Mouse (Mus musculus) gastrocnemius, postnatal 4 days (tissue): ENCODE results near the gene Olfr248. TPM values are rescaled to one million over a fixed set of nuclear protein-coding genes. Genes with fewer than 3 reads are reported as not detected.
"Not testable (repeated sequence)": the region's sequence is repeated elsewhere in the genome, so short reads cannot be mapped to it uniquely, and the experiment has no call there.

ENCODE experiments used
- DNase-seq, 2 experiments: peaks; one replicate each; pipeline ENCODE4 v3.0.0; 2021 to 2022; ENCODE audit warnings: low spot score in 2 of 2, mixed read lengths in 2 of 2
- long read RNA-seq, 2 experiments: library from polyadenylated mRNA; stranded (forward); transcript quantifications; one replicate each; pipeline ENCODE4 v2.0.0; 2021
- total RNA-seq, 2 experiments: library from RNA; stranded (reverse); gene quantifications; 2 replicates each; pipeline ENCODE4 v1.2.3; 2021

Gene Olfr248
- not detected for total RNA-seq
- long read RNA-seq, experiment 1, result 0 reads
- long read RNA-seq, experiment 2, result 0 reads

GRCm38 (mm10) chr1:174390746-174391145 lies at the start of gene Olfr248:
TSS of gene Olfr248 (plus strand) at chr1:174391046.
- DNase-seq, result no peak

GRCm38 (mm10) chr1:174353636-174354035 lies 37.2 kb upstream of the Olfr248 start:
- DNase-seq, result not testable (repeated sequence)

DNA sequence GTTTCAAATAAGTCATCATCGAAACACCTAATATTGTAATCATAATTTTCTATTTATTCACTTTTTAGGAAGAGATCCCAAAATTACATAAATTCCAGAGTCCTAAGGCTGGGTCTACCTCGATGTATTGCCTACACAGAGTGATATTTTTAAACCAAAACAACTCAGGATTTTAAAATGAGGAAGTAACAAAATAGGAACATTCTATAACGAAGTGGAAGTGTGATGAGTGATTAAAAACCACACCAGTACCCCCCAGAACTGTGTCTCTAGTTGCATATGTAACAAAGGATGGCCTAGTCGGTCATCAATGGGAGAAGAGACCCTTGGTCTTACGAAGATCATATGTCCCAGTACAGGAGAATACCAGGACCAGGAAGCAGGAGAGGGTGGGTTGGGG lies 36.2 kb upstream of the Olfr248 start:
- DNase-seq, result no peak

- no peak for DNase-seq
Measured at GRCm38 (mm10) chr1:174364882-174365451, 25.9 kb upstream of the Olfr248 start, which contains the start of gene Olfr417. TSS of gene Olfr417 (plus strand) at chr1:174365122.

- DNase-seq, result no peak
Measured at GRCm38 (mm10) chr1:174373799-174374198, 17.0 kb upstream of the Olfr248 start.

- no peak for DNase-seq
Measured at GRCm38 (mm10) chr1:174422959-174423358, 32.1 kb downstream of the Olfr248 start.

GRCm38 (mm10) chr1:174423764-174424163 lies 32.9 kb downstream of the Olfr248 start, which contains the start of gene Olfr414:
TSS of gene Olfr414 (plus strand) at chr1:174424064.
- DNase-seq, result no peak

DNA sequence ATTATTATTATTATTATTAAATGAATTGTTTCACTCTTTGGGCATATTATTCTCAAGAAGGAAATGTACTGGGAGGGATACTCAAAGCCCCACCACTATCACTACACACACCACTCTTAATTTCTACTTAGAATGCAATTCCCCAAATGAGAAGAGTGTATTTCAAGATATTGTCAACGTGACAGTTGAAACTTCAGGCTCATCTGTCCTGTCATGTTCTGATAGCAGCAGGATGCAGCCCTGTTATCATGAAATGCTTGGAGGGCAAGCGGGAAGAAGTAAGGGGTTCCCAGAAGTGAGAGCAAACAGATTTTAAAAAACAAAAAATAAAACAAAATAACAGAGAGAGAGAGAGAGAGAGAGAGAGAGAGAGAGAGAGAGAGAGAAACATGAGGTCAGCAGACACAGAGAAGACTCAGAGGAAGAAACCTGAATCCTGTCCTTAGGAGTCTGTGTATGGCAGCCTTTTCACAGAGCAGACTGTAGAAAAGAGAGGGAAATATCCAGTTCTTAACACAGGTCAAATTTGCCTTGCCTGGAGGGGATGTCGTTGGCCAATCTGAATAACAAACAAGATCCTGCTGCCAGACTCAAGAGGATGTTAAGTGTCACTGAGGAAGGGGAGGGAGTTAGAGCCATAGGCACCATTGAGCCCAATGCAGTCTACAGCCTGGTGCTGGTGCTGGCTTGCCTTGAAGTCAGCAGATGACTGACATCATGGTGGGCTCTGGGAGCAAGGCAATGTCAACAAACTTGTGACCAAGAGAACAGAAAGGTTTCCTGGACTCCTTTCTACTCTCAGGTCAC lies 35.5 kb downstream of the Olfr248 start:
- no peak for DNase-seq

DNA sequence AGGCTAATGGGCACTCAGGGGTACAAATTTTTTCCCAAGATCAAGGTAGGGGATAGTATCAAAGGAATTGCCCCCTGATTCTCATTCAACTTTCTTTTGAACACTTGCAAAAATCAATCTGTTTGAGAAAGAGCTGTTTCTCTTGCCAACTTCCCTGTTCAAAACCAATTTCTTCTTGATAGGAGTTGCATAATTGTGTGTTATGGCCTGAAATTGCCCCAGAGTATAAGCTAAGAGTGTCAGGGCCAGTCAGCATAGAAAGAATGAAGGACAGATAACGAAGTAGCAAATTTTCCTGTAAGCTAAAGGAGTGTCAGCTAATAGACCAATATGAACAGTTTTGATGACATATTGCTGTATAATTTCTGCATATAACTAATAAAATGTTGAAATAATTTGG lies 36.6 kb downstream of the Olfr248 start:
- DNase-seq, result no peak

DNA sequence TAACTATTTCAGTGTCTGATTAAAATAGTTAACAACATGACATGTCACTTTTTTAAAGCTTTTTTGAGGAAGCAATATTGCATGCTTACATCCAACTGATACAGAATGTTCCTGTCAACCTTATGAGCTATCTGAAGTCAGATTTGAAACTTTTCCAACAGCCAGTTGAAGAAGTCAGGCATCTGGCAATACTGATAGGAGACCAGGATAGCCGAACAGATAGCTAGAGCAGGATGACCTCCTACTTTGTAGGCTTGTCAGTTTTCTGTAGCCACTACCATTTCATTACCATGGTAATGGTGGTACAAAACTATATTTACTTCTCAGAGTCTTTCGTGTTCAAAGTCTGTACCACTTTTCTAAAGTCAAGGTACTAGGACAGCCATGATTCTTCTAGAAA lies 37.6 kb downstream of the Olfr248 start:
- DNase-seq, result no peak

DNA sequence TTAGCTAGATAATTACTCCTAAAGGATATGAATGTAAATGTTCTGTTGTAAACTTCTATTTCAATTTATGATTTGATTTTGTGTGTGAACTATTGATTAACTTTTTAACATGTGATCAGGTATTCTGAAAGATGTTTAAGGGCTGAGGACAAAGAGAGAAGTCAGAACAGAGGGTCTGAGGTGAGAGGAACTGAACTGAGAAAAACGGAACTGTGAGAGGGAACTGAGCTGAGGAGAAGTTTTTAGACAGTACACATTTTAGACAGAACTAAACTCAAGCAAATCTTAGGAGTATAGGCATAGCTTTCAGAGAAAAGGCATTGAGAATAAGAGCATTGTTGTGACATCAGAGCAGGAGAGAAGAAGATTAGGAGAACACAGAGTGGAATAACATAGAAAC lies 43.3 kb downstream of the Olfr248 start:
- no peak for DNase-seq

Other genes with a start within 250 kb of the Olfr248 start
- not detected for gene Olfr420, start 235.4 kb upstream of the Olfr248 start, total RNA-seq
- under 1 TPM; 0.39 to 0.83 TPM for gene Spta1, start 218.3 kb upstream of the Olfr248 start, total RNA-seq
- gene Olfr419, start 139.0 kb upstream of the Olfr248 start, total RNA-seq, result not detected
- gene Mptx1, start 60.5 kb upstream of the Olfr248 start, total RNA-seq, result not detected
- not detected for gene Olfr417, start 25.9 kb upstream of the Olfr248 start, total RNA-seq
- not detected for gene Olfr414, start 33.0 kb downstream of the Olfr248 start, total RNA-seq
- not detected for gene Olfr220, start 51.0 kb downstream of the Olfr248 start, total RNA-seq
- 1 to 10 TPM; 1.9 TPM for gene Fmn2, start 110.8 kb downstream of the Olfr248 start, total RNA-seq